Mouse (Mus musculus) ES-Bruce4 (cell line): ENCODE data around the gene Olfr810.

Experiments used
- CTCF ChIP-seq: IDR thresholded peaks from one replicate; pipeline ENCODE4 v1.8.1; 2011; ENCODE audit warnings: low read depth, low read length
- EP300 ChIP-seq: IDR thresholded peaks from 2 replicates; pipeline ENCODE4 v1.6.1; 2011; ENCODE audit warnings: low read depth, low read length; ENCODE audit not compliant: insufficient read depth
- POLR2A ChIP-seq: IDR thresholded peaks from one replicate; pipeline ENCODE4 v1.8.1; 2011; ENCODE audit warnings: low read length; ENCODE audit not compliant: insufficient read depth

GRCm38 (mm10) chr10:129765182-129765581, 29.5 kb downstream of the Olfr810 start, which contains the start of gene Olfr808:
- TF ChIP-seq POLR2A: no peak
- TF ChIP-seq CTCF: no peak
- TF ChIP-seq EP300: no peak
